Mouse (Mus musculus) induced T-regulatory cell, adult 2 months (primary cell): Measurements from ENCODE around the gene Dtx2.
A peak's percentile ranks its signal among the peaks of the same experiment; 100 is the strongest.

ENCODE experiments used
- DNase-seq: peaks from one replicate; pipeline ENCODE4 v3.0.0-alpha.2; 2012; ENCODE audit warnings: low read depth

Gene Dtx2

GRCm38 (mm10) chr5:135975893-135976668 lies 18.5 kb upstream of the Dtx2 start:
- DNase-seq: no peak

GRCm38 (mm10) chr5:135979381-135979780 lies 15.2 kb upstream of the Dtx2 start:
- DNase-seq: no peak

DNA sequence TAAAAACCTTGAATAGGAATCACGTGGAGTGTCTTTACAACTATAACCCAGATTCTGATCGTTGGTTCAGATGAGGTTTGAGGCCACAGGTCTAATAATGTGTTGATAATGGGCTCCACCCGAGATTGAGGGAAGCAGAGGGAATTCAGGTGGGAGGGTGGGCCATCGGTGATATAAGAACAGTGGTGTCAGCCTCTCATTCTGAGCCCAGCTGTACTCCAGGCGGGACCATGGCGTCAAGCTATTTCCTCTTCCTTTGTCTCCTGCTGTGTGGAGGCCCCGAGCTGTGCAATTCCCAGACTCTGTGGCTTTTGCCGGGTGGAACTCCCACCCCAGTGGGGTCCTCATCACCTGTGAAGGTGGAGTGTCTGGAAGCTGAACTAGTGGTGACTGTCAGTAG lies 14.7 kb upstream of the Dtx2 start, which contains the start of gene Zp3:
Gene Zp3 (plus strand): TSS at position 196 of the 400 bp plus-strand sequence.
- DNase-seq: no peak

DNA sequence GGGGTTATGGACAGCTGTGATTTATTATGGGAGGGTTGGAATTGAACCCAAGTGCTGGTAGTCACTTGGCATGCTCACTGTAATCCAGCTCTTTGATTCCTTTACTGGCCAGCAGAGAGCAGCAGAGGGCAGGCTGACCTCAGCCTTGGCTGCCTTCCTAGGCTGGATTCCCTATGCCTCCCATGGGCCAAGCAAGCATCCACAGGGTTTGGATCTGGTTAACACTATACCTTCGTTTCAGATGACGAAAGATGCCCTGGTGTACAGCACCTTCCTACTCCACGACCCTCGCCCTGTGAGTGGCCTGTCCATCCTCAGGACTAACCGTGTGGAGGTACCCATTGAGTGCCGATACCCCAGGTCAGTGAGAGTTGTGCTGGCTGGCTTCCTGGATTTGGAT lies 12.2 kb upstream of the Dtx2 start:
- peak; percentile 59 for DNase-seq

DNA sequence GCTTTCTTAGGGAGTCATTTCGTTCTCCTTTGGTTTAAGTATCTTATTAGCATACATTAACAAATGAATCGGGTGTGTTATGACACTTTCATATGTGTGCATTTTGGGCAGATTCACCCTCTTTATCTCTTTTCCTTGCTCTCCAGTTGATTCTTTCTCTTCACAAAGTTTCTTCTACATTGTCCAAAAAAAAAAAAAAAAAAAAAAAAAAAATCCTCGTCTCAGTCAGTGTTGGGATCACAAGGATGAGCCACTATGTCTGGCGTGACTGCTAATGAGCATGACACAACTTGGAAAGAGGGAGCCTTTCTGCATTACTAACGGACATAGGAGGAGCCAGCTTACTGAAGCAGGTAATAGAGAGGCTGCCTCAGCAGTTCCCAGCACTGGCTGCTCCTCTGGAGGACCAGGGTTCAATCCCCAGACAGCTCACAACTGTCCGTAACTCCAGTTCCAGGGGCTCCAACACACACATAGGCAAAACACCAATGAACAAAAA lies 10.0 kb upstream of the Dtx2 start:
- no peak for DNase-seq

DNA sequence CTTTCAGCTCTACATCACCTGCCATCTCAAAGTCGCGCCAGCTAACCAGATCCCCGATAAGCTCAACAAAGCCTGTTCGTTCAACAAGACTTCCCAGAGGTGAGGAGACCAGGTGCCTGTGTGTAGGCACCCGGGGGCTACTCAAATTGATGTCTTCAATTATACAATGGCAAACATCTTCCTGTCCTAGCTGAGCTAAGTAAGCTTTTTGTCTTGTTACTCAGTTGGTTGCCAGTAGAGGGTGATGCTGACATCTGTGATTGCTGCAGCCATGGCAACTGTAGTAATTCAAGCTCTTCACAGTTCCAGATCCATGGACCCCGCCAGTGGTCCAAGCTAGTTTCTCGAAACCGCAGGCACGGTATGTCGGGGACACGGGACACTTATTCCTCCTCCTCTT lies 7.4 kb upstream of the Dtx2 start:
- DNase-seq: peak; percentile 46

DNA sequence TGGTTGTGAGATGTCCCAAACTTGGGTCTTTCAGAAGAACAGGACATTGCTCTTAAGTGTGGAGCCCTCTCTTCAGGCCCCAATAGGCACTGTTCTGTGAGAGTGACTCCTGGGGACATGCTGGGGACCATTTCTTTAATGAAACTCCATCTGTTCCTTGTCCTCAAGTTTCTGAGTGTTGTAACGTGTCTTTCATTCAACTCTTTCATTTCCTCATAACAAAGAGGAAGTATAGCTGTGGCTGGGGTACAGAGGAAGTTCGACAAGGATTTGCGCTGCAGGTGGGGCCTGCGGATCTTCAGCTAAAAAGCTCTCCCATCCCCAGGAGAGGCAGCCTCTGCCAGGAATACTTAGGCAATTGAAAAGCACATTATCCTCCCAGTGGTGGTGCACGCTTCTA lies 4.0 kb upstream of the Dtx2 start:
- DNase-seq: no peak

DNA sequence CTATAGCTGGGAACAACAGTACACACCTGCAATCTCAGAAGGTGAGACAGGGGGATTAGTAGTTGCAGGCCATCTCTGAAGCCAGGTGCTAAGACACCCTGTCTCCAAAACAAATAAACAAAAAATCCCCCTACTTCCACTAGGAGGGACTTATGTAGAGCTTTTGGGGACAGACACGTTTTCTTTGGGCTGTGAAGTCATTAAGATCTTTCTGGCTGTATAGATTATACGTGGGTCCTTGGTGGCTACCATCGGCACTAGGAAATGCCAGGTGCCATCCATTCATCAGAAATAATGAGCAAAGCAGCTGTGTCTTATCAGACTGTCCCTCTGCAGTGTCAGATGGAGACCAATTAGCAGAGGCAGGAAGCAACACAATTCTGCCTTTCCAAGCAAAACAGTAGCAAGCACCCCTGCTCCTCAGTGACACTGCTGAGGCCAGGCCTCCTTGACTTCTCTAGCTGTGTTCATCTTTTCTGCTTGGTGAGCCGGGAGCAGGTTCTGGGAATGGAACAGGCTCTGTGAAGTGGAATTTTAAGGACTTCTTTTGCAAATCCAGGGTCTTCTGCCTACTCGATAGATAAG lies 1.1 kb upstream of the Dtx2 start:
- DNase-seq: no peak

GRCm38 (mm10) chr5:135994335-135994724 lies 270 bp upstream of the Dtx2 start:
- DNase-seq: no peak

GRCm38 (mm10) chr5:135996162-135996561 lies 1.6 kb downstream of the Dtx2 start:
- DNase-seq: no peak

DNA sequence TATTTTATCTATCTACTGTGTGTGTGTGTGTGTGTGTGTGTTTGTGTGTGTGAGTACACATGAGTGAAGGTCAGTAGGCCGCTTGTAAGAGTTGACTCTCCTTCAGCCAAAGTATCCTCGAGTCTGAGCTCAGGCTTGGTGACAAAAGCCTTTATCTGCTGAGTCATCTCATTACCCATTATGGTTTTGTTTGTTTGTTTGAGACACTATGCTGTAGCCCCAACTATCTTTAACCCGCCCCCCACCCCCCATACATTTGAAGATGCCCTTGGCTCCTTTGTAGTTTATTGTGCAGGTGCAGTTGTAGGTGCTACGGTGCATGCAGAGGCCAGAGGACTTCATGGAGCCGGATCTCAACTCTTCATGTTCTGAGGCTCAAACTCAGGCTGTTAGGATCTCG lies 6.6 kb downstream of the Dtx2 start:
- no peak for DNase-seq

- DNase-seq: no peak
Observed at GRCm38 (mm10) chr5:136002325-136002724, 7.7 kb downstream of the Dtx2 start.

- no peak for DNase-seq
Observed at GRCm38 (mm10) chr5:136002751-136003151, 8.2 kb downstream of the Dtx2 start.

DNA sequence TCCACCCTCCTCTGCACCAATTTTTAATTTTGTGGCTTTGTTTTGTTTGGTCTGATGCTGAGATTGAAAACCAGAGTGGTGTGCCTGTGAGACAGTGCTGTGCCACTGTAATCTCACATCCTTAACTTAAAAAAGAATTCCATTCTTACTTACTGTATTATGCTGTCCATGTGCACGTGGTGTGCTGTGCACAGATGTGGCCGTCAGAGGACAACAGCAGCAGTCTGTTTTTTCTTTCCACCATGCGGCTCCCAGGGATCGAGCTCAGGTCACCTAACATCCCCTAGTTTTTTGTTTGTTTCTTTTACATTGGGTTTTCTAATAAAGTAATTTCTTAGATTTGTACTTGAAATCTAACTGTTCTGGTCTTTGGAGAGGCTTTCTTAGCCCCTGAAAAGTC lies 9.9 kb downstream of the Dtx2 start:
- no peak for DNase-seq

GRCm38 (mm10) chr5:136007745-136008144 lies 13.1 kb downstream of the Dtx2 start:
- no peak for DNase-seq

GRCm38 (mm10) chr5:136014877-136015276 lies 20.3 kb downstream of the Dtx2 start:
- DNase-seq: no peak

GRCm38 (mm10) chr5:136015586-136015985 lies 21.0 kb downstream of the Dtx2 start:
- DNase-seq: no peak

DNA sequence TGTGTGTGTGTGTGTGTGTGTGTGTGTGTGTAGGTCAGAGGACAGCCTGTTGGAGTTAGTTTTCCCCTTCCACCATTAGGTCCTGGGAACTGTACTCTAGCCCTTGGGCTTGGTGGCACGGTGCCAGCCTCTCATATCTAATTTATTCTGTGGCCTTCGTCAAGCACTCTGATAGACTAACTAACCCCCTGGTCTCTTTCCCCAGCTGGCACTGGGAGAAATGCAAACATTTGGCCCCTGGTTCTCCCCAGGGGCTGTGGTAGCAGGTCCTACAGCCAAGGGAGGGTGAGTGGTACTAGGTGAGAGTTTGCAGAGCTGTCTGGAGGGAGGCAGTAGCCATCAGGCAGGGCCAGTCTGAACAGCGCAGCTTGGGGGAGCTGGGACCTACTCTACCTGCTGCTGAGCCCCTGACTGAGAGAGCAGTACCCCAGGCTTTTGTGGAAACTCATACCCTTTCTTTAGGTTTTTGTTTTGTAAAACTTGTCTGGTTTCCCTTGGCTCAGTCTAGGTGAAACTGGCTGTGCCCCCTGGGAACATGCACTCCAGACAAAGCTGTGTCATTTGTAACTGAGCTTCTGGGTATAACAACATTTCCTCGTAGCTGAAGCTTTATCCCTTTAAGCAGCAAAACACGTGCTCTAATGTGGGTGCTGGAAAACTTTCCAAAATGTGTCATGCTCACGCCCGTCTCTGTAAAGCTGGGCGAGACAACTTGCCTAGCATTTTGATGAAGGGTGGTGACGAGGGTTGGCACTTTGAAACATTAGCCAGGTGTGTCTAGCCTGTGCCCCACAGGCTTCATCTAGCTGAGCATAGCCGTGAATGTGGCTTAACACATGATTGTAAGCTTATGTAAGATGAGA lies 21.6 kb downstream of the Dtx2 start:
- no peak for DNase-seq

DNA sequence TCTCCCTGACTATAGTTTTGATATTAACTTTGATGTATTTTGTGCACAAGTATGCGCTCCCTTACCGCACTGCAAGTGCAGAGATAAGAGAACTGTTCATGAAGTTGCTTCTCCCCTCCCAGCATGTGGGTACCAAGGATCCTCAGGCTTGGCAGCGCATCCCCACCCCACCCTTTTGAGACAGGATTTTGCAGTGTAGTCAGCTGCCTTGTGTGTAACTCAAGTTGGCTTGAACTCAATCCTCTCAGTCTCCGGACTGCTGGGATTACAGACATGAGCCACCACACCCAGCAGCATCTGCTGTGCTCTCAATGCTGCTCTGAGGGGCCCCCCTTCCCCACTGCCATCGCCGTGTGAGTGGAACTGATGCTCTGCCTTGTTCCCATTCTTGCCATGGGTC lies 22.7 kb downstream of the Dtx2 start:
- DNase-seq: no peak

DNA sequence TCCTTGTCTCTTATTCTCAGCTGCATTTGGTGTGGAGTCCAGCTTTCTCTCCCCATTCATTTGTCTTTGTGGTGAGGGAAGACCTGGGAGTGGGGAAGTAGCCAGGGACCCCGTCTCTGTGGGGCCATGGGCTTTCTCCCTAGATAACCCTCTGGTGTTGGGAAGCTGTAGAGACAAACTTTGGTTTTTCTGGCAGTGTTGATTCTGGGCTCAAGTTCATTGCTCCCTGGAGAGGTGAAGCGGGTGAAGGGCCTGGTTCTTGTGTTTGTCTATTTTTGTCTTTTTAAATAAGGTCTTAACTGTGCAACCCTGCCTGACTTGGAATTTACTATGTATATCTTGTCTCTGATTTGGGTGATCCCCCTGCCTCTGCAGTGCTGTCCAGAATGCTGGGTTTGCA lies 24.1 kb downstream of the Dtx2 start:
- no peak for DNase-seq

DNA sequence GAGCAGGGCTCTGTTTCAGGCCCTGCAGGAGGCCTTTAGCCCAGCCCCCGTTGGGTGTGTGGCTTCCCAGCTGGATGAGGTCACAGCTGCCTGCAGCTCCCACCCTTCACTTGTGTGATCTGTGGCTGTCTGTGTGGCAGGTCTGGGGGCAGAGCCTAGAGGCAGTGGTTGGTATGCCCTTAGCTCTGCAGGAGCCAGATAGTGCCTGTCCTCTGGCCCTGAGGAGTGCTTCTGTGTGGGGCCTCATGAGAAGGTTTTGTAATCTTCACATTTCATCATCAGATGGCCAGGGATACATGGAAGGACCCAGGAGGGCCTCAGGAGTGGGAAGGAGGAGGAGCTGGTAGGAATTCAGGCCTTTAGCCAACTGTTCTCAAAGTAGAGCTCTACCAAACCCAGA lies 25.3 kb downstream of the Dtx2 start:
- DNase-seq: no peak

DNA sequence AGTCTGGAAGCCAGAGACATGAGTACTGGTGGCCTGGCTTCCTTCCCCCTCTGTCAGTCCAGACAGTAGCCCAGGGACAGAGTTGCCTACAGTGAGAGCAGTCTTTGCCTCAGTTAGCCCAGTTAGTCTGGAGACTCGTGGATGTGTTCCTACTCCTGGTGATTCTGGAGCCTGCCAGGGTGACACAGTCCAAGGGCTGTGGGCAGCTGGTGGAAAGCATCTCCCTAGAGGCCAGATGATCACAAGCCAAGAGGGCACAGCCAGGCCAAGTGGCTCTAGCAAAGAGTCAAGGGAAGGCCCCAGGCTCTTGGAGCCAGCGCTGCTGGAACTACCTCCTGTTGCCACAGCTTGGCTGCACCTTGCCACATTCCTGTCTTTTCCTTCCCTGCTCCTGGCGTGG lies 31.1 kb downstream of the Dtx2 start:
- no peak for DNase-seq

- no peak for DNase-seq
Observed at GRCm38 (mm10) chr5:136026859-136027258, 32.3 kb downstream of the Dtx2 start.
